Mouse (Mus musculus) intestine, embryonic 14.5 days (tissue): ENCODE data around the gene Stt3b. TPM values are rescaled to one million over a fixed set of nuclear protein-coding genes. Genes with fewer than 3 reads are reported as not detected.

ENCODE experiments used
- ATAC-seq: fragments of 200-750 bp; cut with Nextera tagmentation; replicated peaks from 2 replicates; pipeline ENCODE4 v1.8.0; 2017; ENCODE audit warnings: low read depth, moderate number of reproducible peaks, moderate TSS enrichment, moderate library complexity; ENCODE audit not compliant: low FRiP score, low TSS enrichment
- DNase-seq: peaks from one replicate; pipeline ENCODE4 v3.0.0-alpha.2; 2018; ENCODE audit warnings: low spot score
- H3K27ac ChIP-seq: fragments of 300-500 bp; sonication (generic); 2 replicates; pipeline ENCODE4 v1.5.1; 2014; ENCODE audit warnings: low read depth, mild to moderate bottlenecking, control low read depth
- H3K27me3 ChIP-seq: fragments of 300-500 bp; sonication (generic); replicated peaks from 2 replicates; pipeline ENCODE4 v1.6.1; 2014; ENCODE audit warnings: low read length, control low read depth; ENCODE audit not compliant: control insufficient read depth, insufficient read depth
- H3K36me3 ChIP-seq: fragments of 300-500 bp; sonication (generic); 2 replicates; pipeline ENCODE4 v1.6.1; 2014; ENCODE audit warnings: low read length, control low read depth; ENCODE audit not compliant: control insufficient read depth, insufficient read depth
- H3K4me1 ChIP-seq: fragments of 300-500 bp; sonication (generic); replicated peaks from 2 replicates; pipeline ENCODE4 v1.6.1; 2014; ENCODE audit warnings: low read length, control low read depth, mixed read lengths; ENCODE audit not compliant: control insufficient read depth, insufficient read depth
- H3K4me2 ChIP-seq: fragments of 300-500 bp; sonication (generic); 2 replicates; pipeline ENCODE4 v1.6.1; 2014; ENCODE audit warnings: low read length
- H3K4me3 ChIP-seq: fragments of 300-500 bp; sonication (generic); 2 replicates; pipeline ENCODE4 v1.5.1; 2014; ENCODE audit warnings: low read depth, low read length, control low read depth, mixed read lengths
- H3K9ac ChIP-seq: fragments of 300-500 bp; sonication (generic); 2 replicates; pipeline ENCODE4 v1.6.1; 2014; ENCODE audit warnings: mild to moderate bottlenecking, low read length
- H3K9me3 ChIP-seq: fragments of 300-500 bp; sonication (generic); 2 replicates; pipeline ENCODE4 v1.6.1; 2016; ENCODE audit warnings: low read length, control low read depth; ENCODE audit not compliant: control insufficient read depth
- WGBS: fragments of 180-500 bp; shearing (Covaris S2); extraction: QIAGEN DNeasy Blood & Tissue Kit; methylation state at CpG from one replicate; pipeline ENCODE4 v1.1.7; 2014; 5-methylcytosine and 5-hydroxymethylcytosine counted together
- polyA plus RNA-seq: library from polyadenylated mRNA; unstranded; fragments of >200 nt; fragmentation: Nextera tagmentation; extraction: Ambion mirVana; gene quantifications from 2 replicates; pipeline ENCODE4 v1.2.1, GENCODE M21; 2014

Stt3b gene
- polyA plus RNA-seq, 1 experiment from 2014 or later: 135 TPM

- 81% methylated on average over 9 of the region's 9 CpGs for WGBS
- Histone ChIP-seq H3K4me2 (no peak overlapping the region), H3K36me3 (no peaks in the 10 kb centered on the region), H3K27me3 (no peaks in the 10 kb centered on the region), H3K4me1 (peaks cover 1% of the 10 kb centered on the region; the same call in 1 of the 2 replicates), H3K9ac (no peak overlapping the region), H3K27ac (no peak overlapping the region), H3K4me3 (no peak overlapping the region), H3K9me3 (no peaks in the 10 kb centered on the region)
- DNase-seq (no peak), ATAC-seq (no peak)
Measured at GRCm38 (mm10) chr9:115341576-115341975, 31.4 kb upstream of the Stt3b start.

DNA sequence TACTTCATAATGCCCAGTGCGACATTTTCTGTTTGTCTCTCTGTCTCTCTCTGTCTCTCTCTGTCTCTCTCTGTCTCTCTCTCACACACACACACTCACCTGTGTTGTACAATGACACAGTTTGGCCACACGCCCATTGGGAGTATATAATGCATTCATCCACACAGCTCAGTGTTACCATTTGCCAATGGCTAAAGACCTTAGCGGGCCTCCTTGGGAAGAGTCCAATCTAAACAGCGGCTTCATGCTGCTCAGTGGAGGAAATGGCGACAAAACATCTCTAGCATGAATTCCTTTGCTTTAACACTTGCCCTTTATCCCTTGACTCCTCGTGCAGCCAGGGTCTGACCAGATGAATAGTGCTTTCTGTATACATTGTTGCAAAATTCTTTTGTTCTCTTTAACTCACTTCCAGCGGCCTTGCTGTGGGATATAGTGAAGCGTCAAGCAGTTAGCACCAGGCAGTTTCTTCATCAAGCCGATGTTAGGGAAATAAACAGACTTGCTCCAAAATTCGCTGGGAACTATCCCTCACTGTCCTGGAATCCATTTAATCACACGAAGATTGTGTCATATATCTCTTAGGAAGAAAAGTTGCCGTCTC lies 30.1 kb upstream of the Stt3b start:
- no peaks in the 10 kb centered on the region for H3K9me3 ChIP-seq
- DNase-seq (no peak), ATAC-seq (no peak)
- no peak overlapping the region for H3K4me2 ChIP-seq
- no peak overlapping the region for H3K4me3 ChIP-seq
- no peak overlapping the region for H3K27ac ChIP-seq
- WGBS: 60% methylated on average over 12 of the region's 12 CpGs
- H3K27me3 ChIP-seq: no peaks in the 10 kb centered on the region
- no peak overlapping the region for H3K9ac ChIP-seq
- H3K4me1 ChIP-seq: no peaks in the 10 kb centered on the region
- H3K36me3 ChIP-seq: no peaks in the 10 kb centered on the region

DNA sequence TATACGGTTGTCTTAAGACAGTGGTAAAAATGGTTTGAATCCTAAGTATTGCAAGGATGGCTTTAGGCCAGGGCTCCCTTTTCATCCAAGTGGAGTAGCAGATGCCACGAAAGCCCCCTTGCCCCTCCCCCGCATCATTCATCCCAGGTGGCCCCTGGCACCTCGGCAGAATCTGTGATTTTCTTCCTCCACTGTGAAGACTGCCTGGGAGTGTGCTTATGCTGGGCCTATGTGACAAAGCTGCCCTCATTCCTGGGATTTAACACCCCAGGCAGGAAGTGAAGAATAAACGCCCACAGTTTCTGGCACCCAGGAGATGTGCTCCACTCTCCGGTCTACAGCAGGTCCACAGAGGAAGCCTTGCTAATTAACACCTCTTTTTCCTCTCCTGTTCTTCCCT lies 28.6 kb upstream of the Stt3b start:
- Histone ChIP-seq H3K9me3 (no peaks in the 10 kb centered on the region), H3K4me2 (no peak overlapping the region), H3K27me3 (no peaks in the 10 kb centered on the region), H3K27ac (no peak overlapping the region), H3K4me3 (no peak overlapping the region), H3K4me1 (no peaks in the 10 kb centered on the region), H3K36me3 (no peaks in the 10 kb centered on the region), H3K9ac (no peak overlapping the region)
- DNase-seq (no peak), ATAC-seq (no peak)
- WGBS: 45% methylated on average over 6 of the region's 6 CpGs

- Histone ChIP-seq H3K4me3 (no peak overlapping the region), H3K9ac (no peak overlapping the region), H3K4me1 (no peaks in the 10 kb centered on the region), H3K9me3 (no peaks in the 10 kb centered on the region), H3K27ac (no peak overlapping the region), H3K27me3 (no peaks in the 10 kb centered on the region), H3K4me2 (no peak overlapping the region; the same call in 1 of the 2 replicates), H3K36me3 (no peaks in the 10 kb centered on the region)
- ATAC-seq (no peak), DNase-seq (no peak)
- 60% methylated on average over 12 of the region's 12 CpGs for WGBS
Measured at GRCm38 (mm10) chr9:115333016-115333415, 22.8 kb upstream of the Stt3b start.

DNA sequence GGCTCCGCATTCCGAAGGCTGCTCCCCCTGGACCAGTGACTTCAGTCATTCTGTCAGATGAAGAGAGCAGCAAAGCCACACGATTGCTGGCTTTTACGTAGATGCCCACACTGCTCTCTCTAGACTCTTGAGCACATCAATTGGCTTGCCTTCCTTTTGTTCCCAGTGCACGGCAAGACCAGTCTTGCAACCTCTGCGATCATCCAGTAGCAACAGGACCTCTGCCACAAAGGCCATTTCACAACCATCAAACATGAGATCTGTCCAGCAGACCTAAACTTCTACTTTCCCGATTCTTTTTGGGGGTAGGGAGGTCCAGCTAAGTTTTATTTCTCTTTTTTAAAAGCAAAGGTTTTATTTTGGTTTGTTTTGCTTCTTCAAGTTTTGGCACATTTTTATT lies 22.1 kb upstream of the Stt3b start:
- Histone ChIP-seq H3K27me3 (no peaks in the 10 kb centered on the region), H3K27ac (no peak overlapping the region), H3K4me1 (no peaks in the 10 kb centered on the region), H3K36me3 (no peaks in the 10 kb centered on the region), H3K9ac (no peak overlapping the region), H3K4me3 (no peak overlapping the region), H3K9me3 (no peaks in the 10 kb centered on the region), H3K4me2 (no peak overlapping the region)
- DNase-seq (no peak), ATAC-seq (no peak)
- WGBS: 87% methylated on average over 7 of the region's 7 CpGs

- Histone ChIP-seq H3K9ac (no peak overlapping the region), H3K4me3 (no peak overlapping the region), H3K9me3 (no peaks in the 10 kb centered on the region), H3K27me3 (no peaks in the 10 kb centered on the region), H3K4me2 (no peak overlapping the region), H3K4me1 (no peaks in the 10 kb centered on the region), H3K36me3 (no peaks in the 10 kb centered on the region), H3K27ac (no peak overlapping the region)
- WGBS: 56% methylated on average over 6 of the region's 6 CpGs
- DNase-seq (no peak), ATAC-seq (no peak)
Measured at GRCm38 (mm10) chr9:115330861-115331476, 20.7 kb upstream of the Stt3b start.

DNA sequence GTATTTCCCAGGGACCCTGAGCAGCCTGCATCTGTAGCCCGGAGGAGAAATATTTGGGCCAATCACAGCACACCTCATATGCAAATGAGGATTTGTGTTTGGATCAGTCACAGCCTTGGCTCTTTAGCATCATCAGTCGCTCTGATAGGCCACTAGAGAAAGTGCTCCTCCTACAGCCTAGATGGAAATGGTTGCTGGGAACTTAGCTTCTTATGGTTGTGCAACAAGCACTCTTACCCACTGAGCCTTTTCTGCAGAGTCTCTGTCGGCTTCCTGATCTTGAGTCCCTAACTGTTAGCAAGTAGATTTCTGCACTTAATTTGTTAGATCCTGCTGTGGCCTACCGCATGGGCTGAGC lies 16.3 kb upstream of the Stt3b start:
- Histone ChIP-seq H3K4me1 (0 out of 2 replicates have a peak, but pooled peaks cover 4% of the 10 kb centered on the region), H3K27me3 (no peaks in the 10 kb centered on the region), H3K4me2 (no peak overlapping the region), H3K27ac (no peak overlapping the region), H3K36me3 (no peaks in the 10 kb centered on the region), H3K4me3 (no peak overlapping the region), H3K9ac (no peak overlapping the region), H3K9me3 (no peaks in the 10 kb centered on the region)
- DNase-seq (no peak), ATAC-seq (no peak)
- WGBS: 93% methylated on average over 4 of the region's 4 CpGs

DNA sequence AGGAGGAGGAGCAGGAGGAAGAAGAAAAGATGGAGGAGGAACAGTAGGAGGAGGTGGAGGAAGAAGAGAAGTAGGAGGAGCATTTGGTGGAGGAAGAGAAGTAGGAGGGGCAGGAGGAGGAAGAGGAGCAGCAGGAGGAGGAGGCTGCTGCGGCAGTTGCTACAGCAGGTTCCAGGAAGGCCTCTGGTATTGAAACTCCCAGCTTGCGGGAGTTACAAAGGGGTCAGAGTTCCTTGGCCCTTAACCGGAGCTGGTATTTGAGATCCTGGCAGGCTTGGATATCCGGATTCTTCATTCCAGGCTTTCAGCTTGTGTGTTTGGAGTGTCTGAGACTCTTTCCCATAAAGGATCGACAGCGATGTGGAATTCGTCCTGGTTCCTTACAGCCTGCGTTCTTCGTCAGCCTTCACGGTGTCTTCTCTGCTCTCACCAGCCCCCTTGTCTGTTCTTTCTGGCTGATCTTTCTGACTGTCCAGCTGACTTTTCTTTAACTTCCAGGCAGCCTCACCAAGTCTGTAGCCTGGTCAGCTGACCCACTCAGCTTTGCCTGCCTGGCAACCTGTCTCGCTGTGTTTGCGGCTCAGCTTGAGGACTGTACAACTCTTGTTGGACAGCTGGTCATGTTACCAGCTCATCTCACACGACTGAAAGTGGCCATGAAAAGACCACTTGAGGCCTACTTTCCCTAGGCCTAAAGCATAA lies 15.8 kb upstream of the Stt3b start:
- Histone ChIP-seq H3K9ac (no peak overlapping the region), H3K27me3 (no peaks in the 10 kb centered on the region), H3K27ac (no peak overlapping the region), H3K36me3 (no peaks in the 10 kb centered on the region), H3K4me2 (no peak overlapping the region), H3K9me3 (no peaks in the 10 kb centered on the region), H3K4me1 (0 out of 2 replicates have a peak, but pooled peaks cover 4% of the 10 kb centered on the region), H3K4me3 (no peak overlapping the region)
- ATAC-seq (no peak), DNase-seq (no peak)
- 64% methylated on average over 13 of the region's 13 CpGs for WGBS
